Mouse (Mus musculus): Measurements from ENCODE around the gene Fdps.

- TF ChIP-seq ZC3H11A (IDR thresholded peaks at IDR 0.05; ENCODE audit: borderline replicate concordance, low read depth, low read length) = no peak
- TF ChIP-seq HCFC1 (IDR thresholded peaks at IDR 0.05; ENCODE audit: borderline replicate concordance, insufficient read depth, low read length) = no peak
- TF ChIP-seq ZNF384 (IDR thresholded peaks at IDR 0.05; ENCODE audit: low read depth, low read length) = no peak
Measured at GRCm38 (mm10) chr3:89101459-89101811, 324 bp downstream of the Fdps start.

Measured in ES-E14 (cell line).